Mouse (Mus musculus) intestine, embryonic 16.5 days (tissue): ENCODE measurements around the gene Atf5. TPM values are rescaled to one million over a fixed set of nuclear protein-coding genes. Genes with fewer than 3 reads are reported as not detected.

Experiments used
- ATAC-seq: fragments of 200-750 bp; cut with Nextera tagmentation; 2 replicates; pipeline ENCODE4 v1.8.0; 2017; ENCODE audit warnings: moderate TSS enrichment, moderate library complexity
- H3K27ac ChIP-seq: fragments of 300-500 bp; sonication (generic); 2 replicates; pipeline ENCODE4 v1.5.1; 2014; ENCODE audit warnings: mild to moderate bottlenecking, low read length
- H3K27me3 ChIP-seq: fragments of 300-500 bp; sonication (generic); replicated peaks from 2 replicates; pipeline ENCODE4 v1.6.1; 2014; ENCODE audit warnings: low read length, control low read depth, mixed read lengths; ENCODE audit not compliant: control insufficient read depth, insufficient read depth
- H3K36me3 ChIP-seq: fragments of 300-500 bp; sonication (generic); 2 replicates; pipeline ENCODE4 v1.6.1; 2014; ENCODE audit warnings: low read length, control low read depth; ENCODE audit not compliant: control insufficient read depth, insufficient read depth
- H3K4me1 ChIP-seq: fragments of 300-500 bp; sonication (generic); 2 replicates; pipeline ENCODE4 v1.6.1; 2014; ENCODE audit warnings: low read length, control low read depth, mixed read lengths; ENCODE audit not compliant: control insufficient read depth, insufficient read depth
- H3K4me2 ChIP-seq: fragments of 300-500 bp; sonication (generic); 2 replicates; pipeline ENCODE4 v1.6.1; 2014; ENCODE audit warnings: low read depth, low read length, control low read depth
- H3K4me3 ChIP-seq: fragments of 300-500 bp; sonication (generic); 2 replicates; pipeline ENCODE4 v1.5.1; 2014; ENCODE audit warnings: mild to moderate bottlenecking, low read length
- H3K9ac ChIP-seq: fragments of 300-500 bp; sonication (generic); 2 replicates; pipeline ENCODE4 v1.6.1; 2014; ENCODE audit warnings: low read depth, low read length
- H3K9me3 ChIP-seq: fragments of 300-500 bp; sonication (generic); 2 replicates; pipeline ENCODE4 v1.6.1; 2016; ENCODE audit warnings: low read length, control low read depth; ENCODE audit not compliant: control insufficient read depth
- WGBS: fragments of 180-500 bp; shearing (Covaris S2); extraction: QIAGEN DNeasy Blood & Tissue Kit; methylation state at CpG from one replicate; pipeline ENCODE4 v1.1.7; 2014; 5-methylcytosine and 5-hydroxymethylcytosine counted together
- polyA plus RNA-seq: library from polyadenylated mRNA; unstranded; fragments of >200 nt; fragmentation: Nextera tagmentation; extraction: Ambion mirVana; gene quantifications from 2 replicates; pipeline ENCODE4 v1.2.1, GENCODE M21; 2015

Gene Atf5
- polyA plus RNA-seq = 4.9 and 5.5 TPM in 2 replicates

DNA sequence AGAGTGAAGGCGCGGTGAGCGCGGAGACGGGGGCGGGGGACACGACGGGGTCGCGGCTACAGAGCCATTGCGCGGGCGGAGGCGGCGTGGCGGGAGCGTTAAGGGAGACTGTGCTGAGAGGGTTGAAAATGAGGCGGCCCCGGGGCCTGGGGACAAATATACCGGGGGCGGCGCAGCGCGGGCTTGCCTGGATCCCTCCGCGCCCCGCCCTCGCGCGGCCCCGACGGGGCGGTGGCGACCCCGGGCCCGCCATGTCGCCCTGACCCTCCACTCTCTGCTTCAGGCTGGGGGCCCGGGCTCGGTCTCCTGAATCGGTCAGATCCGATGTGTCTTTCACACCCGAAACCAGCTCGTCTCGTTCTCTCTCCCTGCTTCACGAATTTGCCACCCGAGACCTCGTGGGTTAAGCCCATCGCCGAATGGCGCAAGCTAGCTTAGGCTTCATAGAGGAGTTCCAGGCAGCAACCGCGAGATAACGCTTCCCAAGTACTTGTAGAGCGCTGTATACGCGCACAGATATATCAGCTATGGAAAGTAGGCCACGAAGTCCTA, at the start of gene Atf5:
TSS of gene Atf5 (minus strand) at position 189 of the 552 bp plus-strand sequence.
- H3K27ac ChIP-seq = peak within 1 kb of the TSS; percentile 98
- H3K4me2 ChIP-seq = peak within 1 kb of the TSS; percentile 79
- no peaks in the 10 kb centered on the region for H3K27me3 ChIP-seq
- WGBS = under 1% methylated on average over 50 of the region's 57 CpGs
- peaks cover 38% of the 10 kb centered on the region for H3K4me1 ChIP-seq
- peak within 1 kb of the TSS; percentile 82 for H3K4me3 ChIP-seq
- peak; percentile 51 for ATAC-seq
- no peaks in the 10 kb centered on the region for H3K9me3 ChIP-seq
- H3K9ac ChIP-seq = peak within 1 kb of the TSS; percentile 95
- peaks cover 14% of the 10 kb centered on the region; the same call in 1 of the 2 replicates for H3K36me3 ChIP-seq

DNA sequence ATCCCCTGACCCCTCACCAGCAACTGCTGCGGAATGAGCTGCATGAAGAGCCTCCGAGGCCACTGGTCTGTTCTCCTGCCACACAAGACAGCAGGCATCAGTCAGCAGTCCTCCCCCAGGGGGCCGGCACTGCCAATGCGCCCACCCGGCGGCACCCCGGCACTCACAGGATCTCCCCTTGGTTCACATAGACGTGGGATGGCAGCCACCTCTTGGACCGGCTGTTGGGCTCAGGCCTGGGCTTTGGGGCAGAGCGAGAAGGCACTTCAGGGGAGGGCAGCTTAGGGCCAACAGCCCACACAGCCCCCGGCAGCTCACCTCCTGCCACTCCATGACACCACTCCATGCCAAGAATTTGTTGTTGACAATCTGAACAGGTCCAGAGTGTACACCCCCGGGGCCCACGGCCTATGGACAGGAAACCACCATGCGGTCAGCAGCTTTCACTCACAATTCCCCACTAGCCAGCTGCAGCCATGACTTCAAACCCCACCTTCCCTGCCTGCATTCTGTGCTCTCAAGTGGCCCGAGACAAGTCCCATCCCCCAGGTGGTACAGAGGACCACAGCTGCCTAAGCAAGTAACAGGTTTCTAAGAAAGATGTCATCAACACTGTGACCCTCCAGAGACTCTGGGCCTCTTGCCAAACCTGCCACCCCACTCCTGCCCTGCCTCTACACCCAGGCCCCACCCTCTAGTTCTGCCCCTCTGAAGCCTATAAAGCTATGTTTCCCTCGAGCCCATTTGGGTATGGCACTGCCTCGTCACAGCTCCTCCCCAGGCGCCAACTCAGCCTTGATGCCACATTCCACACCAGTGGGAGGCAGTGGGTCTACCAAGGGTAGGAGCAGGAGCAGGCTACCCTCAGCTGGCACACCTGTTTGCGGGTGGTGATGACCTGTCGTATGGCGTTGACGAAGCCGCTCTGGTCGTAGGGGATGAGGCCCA, 48.4 kb upstream of the Atf5 start:
- Histone ChIP-seq H3K4me2 (no peak overlapping the region), H3K4me1 (peaks cover 41% of the 10 kb centered on the region), H3K9me3 (no peaks in the 10 kb centered on the region), H3K9ac (peak overlapping the region; percentile 100), H3K27ac (no peak overlapping the region), H3K36me3 (peaks cover 21% of the 10 kb centered on the region), H3K4me3 (no peak overlapping the region), H3K27me3 (no peaks in the 10 kb centered on the region)
- 79% methylated on average over 24 of the region's 24 CpGs for WGBS
- ATAC-seq = no peak

DNA sequence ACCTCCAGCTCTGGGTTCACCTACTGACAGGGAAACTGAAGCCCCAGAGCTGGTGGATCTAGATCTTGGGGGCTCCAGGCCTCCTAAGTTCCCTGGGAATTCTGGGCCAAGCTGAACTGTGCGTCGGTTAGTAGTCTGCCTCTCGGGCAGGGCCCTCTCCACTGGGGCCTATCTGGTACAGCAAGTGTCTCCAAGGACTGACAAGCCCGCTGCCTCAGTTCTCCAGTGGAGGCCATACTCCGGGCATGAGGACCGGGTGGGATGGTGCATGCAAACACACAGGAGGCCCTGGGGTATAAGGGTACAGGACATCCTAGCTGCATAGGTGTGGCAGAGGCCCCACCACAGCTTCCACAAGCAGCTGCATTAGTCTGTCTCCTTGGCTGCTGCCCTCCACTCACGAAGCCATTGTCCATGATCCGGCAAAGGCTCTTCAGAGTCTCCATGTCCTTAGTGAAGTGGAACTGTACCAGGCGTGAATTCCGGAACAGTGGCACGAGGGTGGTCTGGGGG, 47.6 kb upstream of the Atf5 start:
- Histone ChIP-seq H3K4me1 (peaks cover 41% of the 10 kb centered on the region), H3K36me3 (peaks cover 21% of the 10 kb centered on the region), H3K27ac (no peak overlapping the region), H3K4me2 (no peak overlapping the region), H3K9me3 (no peaks in the 10 kb centered on the region), H3K27me3 (no peaks in the 10 kb centered on the region), H3K4me3 (no peak overlapping the region), H3K9ac (peak overlapping the region; percentile 14; the same call in 1 of the 2 replicates)
- ATAC-seq = no peak
- 83% methylated on average over 11 of the region's 11 CpGs for WGBS

DNA sequence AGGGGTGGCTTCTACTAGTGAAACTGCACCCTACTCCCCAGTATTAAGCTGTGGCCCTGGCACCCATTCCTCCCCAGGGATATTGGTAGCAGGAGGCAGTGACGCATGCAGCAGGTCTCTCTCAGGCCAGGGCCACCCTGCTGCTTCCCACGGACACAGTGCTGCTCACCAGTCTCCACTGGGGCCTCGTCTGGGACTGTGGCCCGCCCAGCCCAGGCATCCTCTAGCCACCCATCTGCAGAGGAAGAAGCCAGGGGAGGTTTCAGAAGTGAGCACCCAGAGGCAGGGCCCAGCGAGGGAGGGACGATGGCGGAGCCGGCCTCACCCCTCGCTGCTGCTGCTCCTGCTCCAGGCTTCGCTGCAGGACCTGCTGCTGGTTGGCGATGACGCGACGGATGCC, 46.8 kb upstream of the Atf5 start:
- ATAC-seq = no peak
- no peak overlapping the region for H3K9ac ChIP-seq
- 89% methylated on average over 14 of the region's 14 CpGs for WGBS
- no peaks in the 10 kb centered on the region for H3K27me3 ChIP-seq
- H3K4me1 ChIP-seq = peaks cover 42% of the 10 kb centered on the region
- H3K9me3 ChIP-seq = no peaks in the 10 kb centered on the region
- no peak overlapping the region for H3K4me2 ChIP-seq
- no peak overlapping the region; the same call in 1 of the 2 replicates for H3K27ac ChIP-seq
- peaks cover 21% of the 10 kb centered on the region for H3K36me3 ChIP-seq
- no peak overlapping the region for H3K4me3 ChIP-seq

DNA sequence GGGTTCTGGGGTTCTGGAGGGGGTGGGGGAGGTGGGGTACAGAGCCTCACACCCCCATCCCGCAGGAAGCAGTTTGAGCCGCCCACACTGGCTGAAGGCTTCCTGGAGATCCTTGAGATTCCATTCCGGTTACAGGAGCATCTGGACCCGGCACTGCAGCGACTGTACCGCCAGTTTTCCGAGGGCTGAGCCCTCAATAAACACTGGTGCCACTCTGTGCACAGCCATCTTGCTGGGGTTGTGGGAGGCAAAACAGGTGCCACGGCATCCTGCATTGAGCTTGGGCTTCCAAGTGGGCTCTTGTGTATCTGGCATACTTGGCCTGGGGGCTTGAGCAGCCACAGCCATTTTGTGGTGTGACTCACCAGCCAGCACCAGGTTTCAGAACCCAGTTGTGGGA, 46.0 kb upstream of the Atf5 start:
- no peak for ATAC-seq
- Histone ChIP-seq H3K4me1 (peaks cover 40% of the 10 kb centered on the region), H3K4me2 (no peak overlapping the region), H3K36me3 (peaks cover 21% of the 10 kb centered on the region), H3K9ac (no peak overlapping the region), H3K4me3 (no peak overlapping the region), H3K27me3 (no peaks in the 10 kb centered on the region), H3K9me3 (no peaks in the 10 kb centered on the region), H3K27ac (no peak overlapping the region)
- 77% methylated on average over 8 of the region's 8 CpGs for WGBS

DNA sequence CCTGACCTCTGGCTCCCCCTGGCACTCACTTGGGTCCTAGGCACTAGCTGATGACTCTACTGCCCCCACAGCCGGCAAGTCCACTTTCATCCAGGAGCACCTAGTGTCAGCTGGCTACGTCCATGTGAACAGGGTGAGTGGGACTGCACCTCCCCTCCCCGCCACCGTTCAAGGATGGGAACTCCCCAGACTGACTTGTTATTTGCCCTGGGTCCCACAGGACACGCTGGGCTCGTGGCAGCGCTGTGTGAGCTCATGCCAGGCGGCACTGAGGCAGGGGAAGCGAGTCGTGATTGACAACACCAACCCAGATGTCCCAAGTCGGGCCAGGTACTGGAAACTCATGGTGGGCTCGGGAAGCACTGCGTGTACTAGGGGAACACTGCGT, 45.0 kb upstream of the Atf5 start:
- H3K27ac ChIP-seq = no peak overlapping the region; the same call in 1 of the 2 replicates
- peaks cover 33% of the 10 kb centered on the region for H3K4me1 ChIP-seq
- peaks cover 21% of the 10 kb centered on the region for H3K36me3 ChIP-seq
- no peaks in the 10 kb centered on the region for H3K27me3 ChIP-seq
- no peaks in the 10 kb centered on the region for H3K9me3 ChIP-seq
- no peak overlapping the region for H3K9ac ChIP-seq
- ATAC-seq = no peak
- H3K4me2 ChIP-seq = no peak overlapping the region
- no peak overlapping the region for H3K4me3 ChIP-seq
- WGBS = 81% methylated on average over 14 of the region's 14 CpGs

DNA sequence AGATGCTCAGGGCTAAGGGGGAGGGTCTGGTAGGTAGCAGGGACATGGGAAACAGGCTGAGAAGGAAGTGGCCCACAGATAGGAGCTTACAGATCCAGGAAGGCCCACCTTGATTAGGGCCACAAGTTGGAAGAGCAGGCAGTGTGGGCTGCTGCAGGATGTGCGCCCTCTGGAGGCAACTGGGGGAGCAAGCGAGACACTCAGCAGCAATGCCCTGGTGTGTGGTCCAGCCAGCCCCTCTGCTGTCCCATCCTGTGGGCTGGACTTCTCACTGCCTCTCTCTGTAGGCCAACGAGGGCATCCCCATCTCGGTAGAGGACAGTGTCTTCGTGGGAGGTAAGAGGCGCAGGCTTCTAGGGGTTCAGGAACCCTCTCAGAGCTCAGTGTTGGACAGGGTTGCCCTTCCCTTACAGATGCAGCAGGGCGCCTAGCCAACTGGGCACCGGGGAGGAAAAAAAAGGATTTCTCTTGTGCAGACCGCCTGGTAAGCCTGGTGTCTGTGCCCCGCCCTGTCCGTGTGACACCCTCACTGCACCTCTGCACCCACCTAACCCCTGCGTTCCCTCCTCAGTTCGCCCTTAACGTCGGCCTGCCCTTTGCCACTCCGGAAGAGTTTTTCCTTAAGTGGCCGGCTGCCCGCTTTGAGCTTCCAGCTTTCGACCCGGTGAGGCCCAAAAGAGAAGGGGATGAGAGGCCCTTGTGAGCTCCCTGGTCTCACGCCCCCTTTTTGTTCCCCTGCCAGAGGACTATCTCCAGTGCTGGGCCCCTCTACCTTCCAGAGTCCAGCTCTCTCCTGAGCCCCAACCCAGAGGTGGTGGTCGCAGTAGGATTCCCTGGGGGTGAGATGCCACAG, 44.3 kb upstream of the Atf5 start:
- no peaks in the 10 kb centered on the region for H3K9me3 ChIP-seq
- H3K4me3 ChIP-seq = no peak overlapping the region
- H3K9ac ChIP-seq = 0 out of 2 replicates have a peak overlapping the region, but pooled peaks have one; percentile 12
- peaks cover 31% of the 10 kb centered on the region for H3K4me1 ChIP-seq
- H3K36me3 ChIP-seq = peaks cover 21% of the 10 kb centered on the region
- H3K27me3 ChIP-seq = no peaks in the 10 kb centered on the region
- ATAC-seq = peak; percentile 22
- WGBS = 54% methylated on average over 22 of the region's 22 CpGs
- H3K27ac ChIP-seq = peak overlapping the region; percentile 28
- H3K4me2 ChIP-seq = no peak overlapping the region

DNA sequence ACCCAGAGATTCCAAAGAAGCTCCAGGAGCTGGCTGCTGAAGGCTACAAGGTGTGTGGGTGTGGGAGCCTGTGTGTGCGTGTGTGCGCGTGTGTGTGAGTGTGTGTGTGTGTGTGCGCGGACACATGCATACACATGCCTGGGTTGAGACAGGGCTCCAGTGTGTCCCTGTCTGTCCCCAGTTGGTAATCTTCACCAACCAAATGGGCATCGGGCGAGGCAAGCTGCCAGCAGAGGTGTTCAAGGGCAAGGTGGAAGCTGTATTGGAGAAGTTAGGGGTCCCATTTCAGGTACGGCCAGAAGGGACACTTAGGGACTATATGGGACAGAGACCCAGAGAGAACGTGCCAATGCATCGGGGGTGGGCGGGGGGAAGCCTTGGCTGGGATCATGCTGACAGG, 43.4 kb upstream of the Atf5 start:
- Histone ChIP-seq H3K36me3 (peaks cover 17% of the 10 kb centered on the region), H3K9me3 (no peaks in the 10 kb centered on the region), H3K27ac (no peak overlapping the region), H3K4me2 (no peak overlapping the region), H3K9ac (no peak overlapping the region), H3K27me3 (no peaks in the 10 kb centered on the region), H3K4me1 (peaks cover 31% of the 10 kb centered on the region), H3K4me3 (no peak overlapping the region)
- 90% methylated on average over 11 of the region's 11 CpGs for WGBS
- no peak for ATAC-seq

DNA sequence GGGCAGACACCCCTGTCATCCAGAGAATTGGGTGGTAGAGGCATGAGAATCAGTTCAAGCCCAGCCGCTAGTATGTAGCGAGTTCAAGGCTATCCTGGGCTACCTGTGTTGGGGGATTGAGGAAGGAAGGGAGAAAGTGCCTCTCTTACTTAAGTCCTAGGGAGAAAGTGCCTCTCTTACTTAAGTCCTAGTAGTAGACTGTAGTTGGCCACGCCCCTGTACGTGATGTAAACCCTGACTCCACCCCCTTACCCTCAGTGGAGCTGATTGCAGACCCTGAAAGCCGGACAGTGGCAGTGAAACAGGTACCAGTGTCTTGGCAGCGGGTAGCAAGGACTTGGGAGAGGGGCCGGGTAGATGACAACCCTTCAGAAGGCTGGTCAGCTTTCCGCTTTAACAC, 41.4 kb upstream of the Atf5 start:
- Histone ChIP-seq H3K9ac (peak overlapping the region; percentile 94), H3K4me3 (peak overlapping the region; percentile 90), H3K4me2 (peak overlapping the region; percentile 72), H3K36me3 (peaks cover 6% of the 10 kb centered on the region), H3K9me3 (no peaks in the 10 kb centered on the region), H3K27ac (no peak overlapping the region), H3K4me1 (peaks cover 40% of the 10 kb centered on the region), H3K27me3 (no peaks in the 10 kb centered on the region)
- 31% methylated on average over 8 of the region's 8 CpGs for WGBS
- ATAC-seq = no peak
